Mouse (Mus musculus) embryonic fibroblast, embryonic 13.5 days (primary cell): Measurements from ENCODE around the gene Fdxr.

Experiments
- CTCF ChIP-seq: IDR thresholded peaks from 2 replicates; pipeline ENCODE4 v1.5.1; 2011; ENCODE audit warnings: mild to moderate bottlenecking, control low read depth, low read length, moderate library complexity, borderline replicate concordance; ENCODE audit not compliant: insufficient read depth
- POLR2A ChIP-seq: IDR thresholded peaks from 2 replicates; pipeline ENCODE4 v1.6.1; 2011; ENCODE audit warnings: low read depth, mild to moderate bottlenecking, control low read depth, low read length, moderate library complexity

GRCm38 (mm10) chr11:115289885-115290284, 13.0 kb upstream of the Fdxr start:
- TF ChIP-seq POLR2A (no peak), CTCF (no peak)
